Mouse (Mus musculus) midbrain, embryonic 13.5 days (tissue): ENCODE results near the gene 0610010F05Rik. TPM values are rescaled to one million over a fixed set of nuclear protein-coding genes. Genes with fewer than 3 reads are reported as not detected.

ENCODE experiments used
- ATAC-seq: fragments of 200-750 bp; cut with Nextera tagmentation; 2 replicates; pipeline ENCODE4 v1.8.0; 2017; ENCODE audit warnings: mild to moderate bottlenecking, moderate TSS enrichment, moderate library complexity
- H3K27ac ChIP-seq: fragments of 300-500 bp; sonication (generic); 2 replicates; pipeline ENCODE4 v1.5.1; 2015; ENCODE audit warnings: inconsistent platforms, mild to moderate bottlenecking, moderate library complexity
- H3K27me3 ChIP-seq: fragments of 300-500 bp; sonication (generic); 2 replicates; pipeline ENCODE4 v1.6.1; 2015; ENCODE audit warnings: mild to moderate bottlenecking, inconsistent platforms
- H3K36me3 ChIP-seq: fragments of 300-500 bp; sonication (generic); 2 replicates; pipeline ENCODE4 v1.6.1; 2015; ENCODE audit warnings: mild to moderate bottlenecking, inconsistent platforms
- H3K4me1 ChIP-seq: fragments of 300-500 bp; sonication (generic); replicated peaks from 2 replicates; pipeline ENCODE4 v1.6.1; 2015; ENCODE audit warnings: inconsistent platforms
- H3K4me2 ChIP-seq: fragments of 300-500 bp; sonication (generic); replicated peaks from 2 replicates; pipeline ENCODE4 v1.6.1; 2015; ENCODE audit warnings: moderate library complexity, mild to moderate bottlenecking, inconsistent platforms
- H3K4me3 ChIP-seq: fragments of 300-500 bp; sonication (generic); replicated peaks from 2 replicates; pipeline ENCODE4 v1.5.1; 2015; ENCODE audit warnings: mild to moderate bottlenecking, inconsistent platforms
- H3K9ac ChIP-seq: fragments of 300-500 bp; sonication (generic); replicated peaks from 2 replicates; pipeline ENCODE4 v1.6.1; 2015; ENCODE audit warnings: mild to moderate bottlenecking, inconsistent platforms
- H3K9me3 ChIP-seq: fragments of 300-500 bp; sonication (generic); 2 replicates; pipeline ENCODE4 v1.6.1; 2016; ENCODE audit warnings: mild to moderate bottlenecking, inconsistent platforms
- WGBS: fragments of 180-500 bp; shearing (Covaris S2); methylation state at CpG from one replicate; pipeline ENCODE4 v1.1.7; 2015; 5-methylcytosine and 5-hydroxymethylcytosine counted together
- polyA plus RNA-seq: library from polyadenylated mRNA; unstranded; fragments of >200 nt; fragmentation: Nextera tagmentation; extraction: Ambion mirVana; gene quantifications from 2 replicates; pipeline ENCODE4 v1.2.1, GENCODE M21; 2015

Gene 0610010F05Rik
- 141 and 149 TPM in 2 replicates for polyA plus RNA-seq

DNA sequence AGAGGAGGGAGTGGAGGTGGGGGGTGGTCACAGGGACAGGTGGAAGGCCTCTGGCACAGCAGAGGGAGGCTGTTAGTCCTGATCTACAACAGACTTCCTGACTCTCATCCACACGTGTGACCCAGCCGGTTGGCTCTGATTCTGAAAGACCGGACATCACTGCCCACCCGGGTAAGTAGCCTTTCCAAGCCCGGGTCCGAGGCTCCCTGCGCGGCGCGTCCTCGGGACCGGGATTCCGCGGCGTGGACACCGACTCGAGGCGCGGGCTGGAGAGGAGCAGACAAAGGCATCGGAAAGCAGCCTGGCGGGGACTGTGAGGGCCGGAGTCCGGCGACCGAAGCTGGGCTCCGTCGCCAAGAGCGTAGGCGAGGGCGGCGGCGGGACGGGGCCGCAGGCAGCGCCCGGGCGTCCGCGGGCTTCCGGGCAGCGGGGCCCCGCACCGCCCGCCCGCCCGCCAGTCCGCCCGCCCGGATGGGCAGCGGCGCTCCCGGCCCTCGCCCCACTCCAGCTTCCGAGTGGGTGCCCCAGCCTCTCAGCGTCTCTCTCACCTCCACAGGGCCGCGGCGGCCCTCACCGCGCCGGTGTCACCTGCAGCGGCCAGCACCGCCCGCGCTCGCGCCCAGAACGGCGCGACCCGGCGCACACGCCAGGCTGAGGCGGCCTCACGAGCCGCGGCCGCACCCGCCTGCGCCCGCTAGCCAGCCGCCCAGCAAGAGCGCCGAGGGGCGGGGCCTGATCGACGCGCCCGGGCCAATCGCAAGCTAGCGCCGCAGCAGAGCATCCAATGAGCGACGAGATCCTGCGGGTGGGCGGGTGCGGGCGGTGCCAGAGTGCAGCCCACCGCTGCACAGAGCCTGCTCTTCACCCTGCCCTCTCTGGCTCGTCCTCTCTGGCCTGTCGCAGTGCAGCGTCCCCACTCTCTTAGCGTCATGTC is at the start of gene 0610010F05Rik:
Gene 0610010F05Rik (minus strand): TSS at position 695 of the 934 bp plus-strand sequence.
- no peaks in the 10 kb centered on the region for H3K27me3 ChIP-seq
- peaks cover 30% of the 10 kb centered on the region for H3K4me1 ChIP-seq
- peak; percentile 100 for ATAC-seq
- H3K4me2 ChIP-seq, result peak within 1 kb of the TSS; percentile 66
- peak within 1 kb of the TSS; percentile 97 for H3K9ac ChIP-seq
- peak within 1 kb of the TSS; percentile 90 for H3K4me3 ChIP-seq
- peak within 1 kb of the TSS; percentile 98 for H3K27ac ChIP-seq
- no peaks in the 10 kb centered on the region for H3K9me3 ChIP-seq
- peaks cover 6% of the 10 kb centered on the region for H3K36me3 ChIP-seq
- WGBS, result under 1% methylated on average over 87 of the region's 103 CpGs

DNA sequence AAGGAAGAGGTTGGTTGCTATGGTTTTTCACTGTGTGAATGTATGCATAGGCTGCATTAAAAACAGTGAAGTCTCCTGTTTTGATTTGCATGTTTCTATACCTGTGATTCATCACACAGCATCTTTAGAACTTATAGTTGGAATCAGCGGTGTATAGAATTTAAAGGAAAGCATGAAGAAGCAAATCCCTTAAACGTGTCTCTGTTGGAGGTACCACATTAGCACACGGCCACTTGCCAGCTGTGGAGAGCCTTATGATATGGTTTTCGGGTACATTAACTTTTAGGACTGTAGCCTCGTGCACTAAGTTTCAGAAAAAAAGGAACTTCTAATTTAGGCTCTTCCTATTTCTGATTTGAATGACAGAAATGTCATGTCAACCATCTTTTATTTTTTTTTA is 49.1 kb upstream of the 0610010F05Rik start:
- 90% methylated on average over 5 of the region's 5 CpGs for WGBS
- no peak overlapping the region for H3K4me2 ChIP-seq
- peaks cover 43% of the 10 kb centered on the region for H3K36me3 ChIP-seq
- H3K4me1 ChIP-seq, result no peaks in the 10 kb centered on the region
- H3K9me3 ChIP-seq, result no peaks in the 10 kb centered on the region
- ATAC-seq, result no peak
- H3K4me3 ChIP-seq, result no peak overlapping the region
- no peak overlapping the region for H3K9ac ChIP-seq
- H3K27me3 ChIP-seq, result no peaks in the 10 kb centered on the region
- H3K27ac ChIP-seq, result no peak overlapping the region

DNA sequence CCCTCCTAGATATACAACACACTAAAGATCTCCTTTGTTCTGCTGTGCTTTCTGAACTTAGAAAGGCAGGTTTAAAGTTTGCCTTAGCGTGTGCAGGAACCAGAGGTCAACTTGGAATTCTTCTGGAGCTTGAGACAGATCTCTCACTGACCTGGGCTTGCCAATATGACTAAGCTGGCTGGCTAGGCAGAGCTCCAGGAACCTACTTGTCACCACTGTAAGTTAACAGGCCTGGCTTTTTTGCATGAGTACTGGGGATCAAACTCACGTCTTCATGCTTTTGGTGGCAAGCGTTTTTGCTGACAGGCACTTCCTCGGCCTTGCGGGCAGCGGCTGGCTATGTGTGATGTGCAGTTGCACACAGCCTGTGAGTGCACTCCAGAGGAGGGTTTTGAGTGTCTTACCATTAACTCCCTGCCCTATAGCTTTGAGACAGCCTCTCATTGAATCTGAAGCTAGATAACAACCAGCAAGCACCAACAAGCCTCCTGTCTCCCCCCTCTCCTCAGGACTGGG is 47.1 kb upstream of the 0610010F05Rik start:
- Histone ChIP-seq H3K27ac (no peak overlapping the region), H3K9me3 (no peaks in the 10 kb centered on the region), H3K4me2 (no peak overlapping the region), H3K4me1 (no peaks in the 10 kb centered on the region), H3K4me3 (no peak overlapping the region), H3K27me3 (no peaks in the 10 kb centered on the region), H3K36me3 (peaks cover 57% of the 10 kb centered on the region), H3K9ac (no peak overlapping the region)
- ATAC-seq, result no peak
- 91% methylated on average over 6 of the region's 6 CpGs for WGBS

DNA sequence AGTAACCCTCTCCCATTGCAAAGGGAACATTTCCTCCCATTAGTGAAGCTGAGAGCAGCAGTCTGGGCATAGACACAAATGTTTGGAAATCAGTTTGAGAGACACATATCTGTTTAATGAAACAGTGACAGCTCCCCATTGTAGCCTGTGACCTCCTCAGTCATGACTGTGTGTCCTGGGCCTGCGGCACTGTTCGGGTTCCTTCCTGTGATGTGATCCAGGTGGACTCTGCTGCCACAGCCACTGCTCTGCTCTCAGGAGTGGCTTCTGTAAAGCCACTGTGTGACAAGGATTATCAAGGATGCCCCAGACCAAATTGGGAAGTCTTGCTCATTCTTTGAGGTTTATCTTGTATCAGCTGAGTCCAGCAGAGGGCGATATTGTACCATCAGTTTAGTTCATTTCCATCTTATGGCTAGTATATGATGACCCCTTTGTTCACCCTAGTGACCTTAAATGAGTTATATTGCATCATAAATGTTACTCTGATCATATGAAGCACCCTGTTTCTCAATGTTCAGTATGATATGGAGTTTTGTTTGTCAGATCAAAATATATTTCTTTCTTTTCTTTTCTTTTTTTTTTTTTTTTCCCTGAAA is 45.7 kb upstream of the 0610010F05Rik start:
- H3K36me3 ChIP-seq, result peaks cover 67% of the 10 kb centered on the region
- WGBS, result 50% methylated on average over 3 of the region's 3 CpGs
- H3K9me3 ChIP-seq, result no peaks in the 10 kb centered on the region

DNA sequence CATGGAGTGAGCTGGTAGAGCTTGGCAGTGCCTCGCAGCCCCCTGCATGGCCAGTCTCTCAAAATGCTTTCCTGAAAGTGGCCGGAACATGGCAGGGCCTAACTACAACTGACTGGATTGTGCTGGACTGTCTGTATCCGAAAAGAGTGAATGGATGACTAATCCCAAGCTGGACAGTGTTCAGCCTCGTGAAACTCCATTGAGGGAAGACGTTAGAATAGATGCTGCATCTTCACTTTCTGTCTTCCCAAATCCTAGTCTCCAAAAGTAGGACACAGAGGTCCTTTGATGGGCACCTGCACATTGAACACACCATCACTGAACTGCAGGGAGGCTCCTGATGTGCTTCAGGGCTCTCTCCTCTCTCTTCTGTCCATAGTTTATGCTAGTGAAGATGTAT is 42.7 kb upstream of the 0610010F05Rik start:
- no peak for ATAC-seq
- Histone ChIP-seq H3K4me1 (no peaks in the 10 kb centered on the region), H3K4me2 (no peak overlapping the region), H3K27me3 (no peaks in the 10 kb centered on the region), H3K36me3 (peaks cover 63% of the 10 kb centered on the region), H3K9me3 (no peaks in the 10 kb centered on the region), H3K27ac (no peak overlapping the region), H3K4me3 (no peak overlapping the region), H3K9ac (0 out of 2 replicates have a peak overlapping the region, but pooled peaks have one; percentile 16)
- 88% methylated on average over 5 of the region's 5 CpGs for WGBS

More for the DNA sequence above, 45.7 kb upstream of the 0610010F05Rik start:
- ATAC-seq, result 0 out of 2 replicates have a peak, but pooled peaks have one; percentile 50
- Histone ChIP-seq H3K27ac (no peak overlapping the region), H3K4me2 (no peak overlapping the region), H3K27me3 (no peaks in the 10 kb centered on the region), H3K9ac (no peak overlapping the region), H3K4me3 (no peak overlapping the region), H3K4me1 (no peaks in the 10 kb centered on the region)

DNA sequence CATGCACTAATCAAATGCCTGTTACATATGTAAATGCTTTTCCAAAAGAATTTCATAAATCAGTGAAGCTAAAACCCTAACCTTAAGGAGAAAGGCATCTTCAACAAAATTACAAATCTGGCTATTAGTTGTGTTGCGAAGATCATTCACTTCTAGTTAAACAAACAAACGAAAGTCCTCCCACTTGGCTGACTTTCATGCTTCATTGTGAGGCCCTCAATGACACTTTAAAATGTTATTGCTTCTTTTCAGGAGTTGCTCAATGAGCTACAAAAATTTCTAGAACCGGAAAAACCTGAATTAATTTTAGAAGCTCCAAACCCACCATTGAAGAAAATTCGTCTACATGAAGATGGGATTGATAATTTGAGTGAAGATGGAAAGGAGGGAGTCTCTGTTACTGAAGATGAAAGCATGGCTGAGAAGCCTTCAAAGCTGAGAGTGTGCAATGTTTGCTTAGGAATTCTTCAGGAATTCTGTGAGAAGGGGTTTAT is 38.9 kb upstream of the 0610010F05Rik start:
- no peaks in the 10 kb centered on the region for H3K27me3 ChIP-seq
- H3K27ac ChIP-seq, result no peak overlapping the region
- no peak overlapping the region for H3K4me2 ChIP-seq
- H3K36me3 ChIP-seq, result peaks cover 49% of the 10 kb centered on the region
- no peaks in the 10 kb centered on the region for H3K9me3 ChIP-seq
- H3K4me3 ChIP-seq, result no peak overlapping the region
- no peak for ATAC-seq
- WGBS, result 87% methylated on average over 4 of the region's 4 CpGs
- H3K9ac ChIP-seq, result no peak overlapping the region
- peaks cover 4% of the 10 kb centered on the region for H3K4me1 ChIP-seq

DNA sequence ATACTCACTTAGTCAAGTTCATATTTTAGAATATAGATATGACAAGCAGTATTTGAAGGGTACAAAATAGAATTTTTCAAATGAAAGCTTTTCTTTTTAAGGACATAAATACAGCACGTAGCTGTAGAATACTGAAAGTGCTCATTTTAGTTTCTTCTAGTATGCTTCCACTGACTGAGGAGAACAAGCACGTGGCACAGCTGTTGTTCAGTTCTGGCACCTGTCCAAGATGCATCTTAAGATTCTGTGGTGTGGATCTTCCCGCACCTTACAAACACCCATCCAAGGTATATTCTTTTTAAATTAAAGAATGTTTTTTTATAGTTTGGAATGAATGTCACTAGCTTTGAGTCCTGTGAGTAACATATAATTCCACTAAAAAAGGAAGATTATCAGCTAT is 33.7 kb upstream of the 0610010F05Rik start:
- Histone ChIP-seq H3K4me3 (peak overlapping the region; percentile 93), H3K4me1 (peaks cover 28% of the 10 kb centered on the region), H3K36me3 (peaks cover 3% of the 10 kb centered on the region; the same call in 1 of the 2 replicates), H3K27me3 (no peaks in the 10 kb centered on the region), H3K4me2 (peak overlapping the region; percentile 64), H3K27ac (no peak overlapping the region), H3K9ac (peak overlapping the region; percentile 92; the same call in 1 of the 2 replicates), H3K9me3 (no peaks in the 10 kb centered on the region)
- WGBS, result 46% methylated on average over 3 of the region's 3 CpGs
- no peak for ATAC-seq

DNA sequence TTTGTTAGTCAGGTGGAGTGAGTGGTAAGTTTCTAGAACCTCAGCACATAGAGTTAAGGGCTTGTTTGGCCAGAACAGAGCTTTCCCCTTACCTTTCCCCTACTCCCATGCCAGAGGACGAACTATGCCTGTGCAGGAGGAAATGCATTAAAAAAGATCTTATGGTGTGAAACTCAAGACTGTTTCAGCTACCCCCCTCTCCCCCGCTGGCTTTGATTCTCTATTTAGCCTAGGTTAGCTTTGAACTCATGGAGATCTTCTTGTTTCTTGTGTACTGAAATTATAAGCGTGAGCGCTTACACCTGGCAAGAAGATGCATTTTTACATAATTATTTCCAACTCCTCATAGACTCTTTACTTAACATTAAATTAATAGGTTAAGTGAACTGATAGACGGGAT is 33.1 kb upstream of the 0610010F05Rik start:
- no peaks in the 10 kb centered on the region for H3K9me3 ChIP-seq
- 15% methylated on average over 5 of the region's 5 CpGs for WGBS
- ATAC-seq, result no peak
- peak overlapping the region; percentile 93 for H3K4me3 ChIP-seq
- no peaks in the 10 kb centered on the region for H3K27me3 ChIP-seq
- peak overlapping the region; percentile 64 for H3K4me2 ChIP-seq
- H3K27ac ChIP-seq, result peak overlapping the region; percentile 95
- H3K9ac ChIP-seq, result peak overlapping the region; percentile 92
- peaks cover 3% of the 10 kb centered on the region; the same call in 1 of the 2 replicates for H3K36me3 ChIP-seq
- peaks cover 31% of the 10 kb centered on the region for H3K4me1 ChIP-seq

DNA sequence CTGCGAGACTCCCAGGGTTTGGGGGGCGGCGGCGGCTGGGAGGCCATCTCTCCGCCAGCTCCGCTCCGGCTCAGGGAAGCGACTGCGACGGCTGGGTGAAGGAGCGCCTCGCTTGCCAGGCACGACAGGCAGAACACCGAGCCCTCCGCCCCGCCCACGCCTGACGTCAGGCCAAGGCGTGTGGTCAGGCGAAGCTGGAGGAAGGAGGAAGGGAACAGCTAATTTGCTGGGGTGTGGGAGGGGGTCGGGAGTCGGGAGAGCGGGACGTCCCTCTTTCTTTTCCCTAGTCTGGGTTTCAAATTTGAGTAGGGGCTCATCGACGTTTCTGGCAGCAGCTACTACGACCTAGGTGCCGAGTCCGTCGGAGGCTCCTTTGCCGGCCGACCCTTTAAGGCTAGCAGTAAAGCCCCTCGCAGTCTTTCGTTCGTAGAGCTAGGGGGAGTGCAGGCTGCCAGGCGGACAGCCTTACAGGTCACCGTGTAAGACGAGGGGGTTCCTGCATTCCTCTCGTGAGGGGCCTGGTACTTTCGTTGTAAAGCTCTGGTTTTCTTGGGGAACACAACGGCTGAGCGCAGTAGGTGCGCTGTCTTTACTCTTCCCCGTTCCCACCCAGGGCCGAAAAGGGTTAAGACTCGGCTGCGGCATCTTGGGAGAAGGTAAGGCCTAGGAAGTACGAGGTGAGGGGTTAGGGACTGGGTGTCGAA is 32.5 kb upstream of the 0610010F05Rik start, which contains the start of gene Pex13:
Gene Pex13 (minus strand): TSS at position 162 of the 704 bp plus-strand sequence.
- under 1% methylated on average over 49 of the region's 49 CpGs for WGBS
- peak within 1 kb of the TSS; percentile 64 for H3K4me2 ChIP-seq
- H3K27me3 ChIP-seq, result no peaks in the 10 kb centered on the region
- peak within 1 kb of the TSS; percentile 92 for H3K9ac ChIP-seq
- H3K36me3 ChIP-seq, result peaks cover 3% of the 10 kb centered on the region; the same call in 1 of the 2 replicates
- H3K4me3 ChIP-seq, result peak within 1 kb of the TSS; percentile 93
- no peaks in the 10 kb centered on the region for H3K9me3 ChIP-seq
- H3K27ac ChIP-seq, result peak within 1 kb of the TSS; percentile 95
- peaks cover 31% of the 10 kb centered on the region for H3K4me1 ChIP-seq
- peak; percentile 99 for ATAC-seq

DNA sequence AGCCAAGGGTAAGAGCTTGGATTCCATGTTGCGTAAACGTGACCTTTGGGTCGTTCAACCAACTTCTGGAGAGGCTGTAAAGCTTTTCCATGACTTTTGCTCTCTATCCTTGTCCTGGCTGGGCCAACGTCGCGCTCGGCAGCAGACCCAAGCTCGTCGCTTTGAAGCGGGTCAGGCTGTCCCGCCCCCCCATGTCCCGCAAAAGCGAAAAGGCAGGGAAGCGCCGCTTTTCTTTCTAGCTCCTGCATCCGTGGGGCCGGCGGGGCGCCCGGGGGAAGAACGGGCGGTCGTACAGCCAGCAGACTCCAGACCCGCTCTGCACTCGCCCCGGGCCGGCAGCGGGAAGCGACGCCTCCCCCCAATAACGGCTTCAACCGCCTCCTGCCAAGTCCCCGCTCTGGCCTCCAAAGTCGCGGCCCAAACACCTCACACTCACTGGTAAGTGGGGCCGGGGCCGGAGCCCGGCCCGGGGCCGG is 31.9 kb upstream of the 0610010F05Rik start, which contains the start of gene Pus10:
Gene Pus10 (plus strand): TSS at position 364 of the 476 bp plus-strand sequence.
- Histone ChIP-seq H3K4me3 (peak within 1 kb of the TSS; percentile 93), H3K27ac (peak within 1 kb of the TSS; percentile 95), H3K36me3 (peaks cover 3% of the 10 kb centered on the region; the same call in 1 of the 2 replicates), H3K4me1 (peaks cover 36% of the 10 kb centered on the region), H3K27me3 (no peaks in the 10 kb centered on the region), H3K9ac (peak within 1 kb of the TSS; percentile 92), H3K9me3 (no peaks in the 10 kb centered on the region), H3K4me2 (peak within 1 kb of the TSS; percentile 64)
- WGBS, result under 1% methylated on average over 39 of the region's 40 CpGs
- ATAC-seq, result no peak; the same call in 1 of the 2 replicates

DNA sequence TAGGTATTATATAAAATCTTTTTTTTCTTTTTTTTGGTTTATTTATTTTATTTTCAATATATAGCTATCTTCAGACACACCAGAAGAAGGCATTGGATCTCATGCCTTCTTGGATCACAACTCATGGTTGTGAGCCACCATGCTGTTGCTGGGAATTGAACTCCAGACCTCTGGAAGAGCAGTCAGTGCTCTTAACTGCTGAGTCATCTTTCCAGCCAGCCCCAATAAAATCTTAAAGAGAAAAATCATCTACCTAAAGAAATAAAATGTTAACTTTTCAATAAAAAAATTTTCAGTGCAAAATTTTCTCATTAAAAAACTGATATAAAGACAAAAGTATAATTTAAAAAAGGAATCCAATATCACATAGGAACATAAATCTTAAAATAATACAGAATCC is 30.8 kb upstream of the 0610010F05Rik start:
- no peak for ATAC-seq
- no peaks in the 10 kb centered on the region for H3K27me3 ChIP-seq
- H3K27ac ChIP-seq, result no peak overlapping the region

More for the DNA sequence above, 30.8 kb upstream of the 0610010F05Rik start:
- Histone ChIP-seq H3K4me3 (no peak overlapping the region), H3K9me3 (no peaks in the 10 kb centered on the region), H3K4me1 (peaks cover 36% of the 10 kb centered on the region), H3K36me3 (peaks cover 3% of the 10 kb centered on the region; the same call in 1 of the 2 replicates), H3K4me2 (no peak overlapping the region), H3K9ac (no peak overlapping the region)
